Mouse (Mus musculus): ENCODE measurements around the gene Cyp2w1.

DNA sequence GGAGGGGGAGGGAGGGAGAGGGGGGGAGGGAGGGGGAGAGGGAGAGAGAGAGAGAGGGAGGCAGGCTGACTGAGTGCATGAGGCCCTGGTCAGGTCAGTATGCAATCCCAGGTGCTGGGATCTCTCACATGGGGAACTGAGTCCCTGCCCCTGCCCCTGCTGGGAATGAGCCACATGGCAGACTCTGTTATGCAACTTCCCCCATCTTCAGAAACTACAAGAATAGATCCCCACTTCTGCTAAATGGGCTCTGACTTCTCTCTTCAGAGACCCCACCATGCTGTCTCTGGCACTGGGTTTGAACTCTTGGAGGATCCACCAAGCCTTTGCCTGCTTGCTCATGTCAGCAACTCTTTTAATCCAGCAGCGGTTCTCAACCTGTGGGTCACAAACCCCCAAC is 13.4 kb downstream of the Cyp2w1 start:
- TF ChIP-seq CTCF (conservative IDR thresholded peaks at IDR 0.05; ENCODE audit: low read length), result no peak
- no peak for TF ChIP-seq NANOG (IDR thresholded peaks at IDR 0.05; ENCODE audit: borderline replicate concordance, low read length)
